Mouse (Mus musculus) regulatory T cell (primary cell): Measurements from ENCODE around the gene Gm21885.

Source experiments
- in situ Hi-C: fragments of 300-600 bp; cut with MboI, MseI; formaldehyde crosslinking; loops from one replicate; pipeline ENCODE4 v1.15.1; 2025; ENCODE audit warnings: high pct_unique_total_duplicates

Gene Gm21885

DNA sequence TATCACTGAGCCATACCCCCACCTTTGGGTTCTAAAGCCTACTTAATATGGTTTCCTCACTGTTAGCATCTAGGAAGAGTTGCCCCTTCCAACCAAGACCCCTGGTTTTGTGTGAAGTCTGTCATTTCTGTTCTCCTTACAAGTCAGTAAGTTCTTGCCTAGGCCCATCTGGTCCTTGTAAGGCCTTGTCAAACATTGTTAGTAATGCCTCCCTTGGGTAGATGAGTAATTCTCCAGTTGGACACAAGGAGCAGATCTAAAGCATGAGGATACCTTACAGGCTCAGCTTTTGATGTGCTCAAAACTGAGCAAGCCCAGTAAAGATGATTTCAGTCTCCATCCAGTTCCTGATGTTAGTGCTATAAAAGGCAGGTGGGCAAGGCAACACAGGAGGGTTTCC lies 12.9 kb upstream of the Gm21885 start:
- in situ Hi-C loops = no loop called here

DNA sequence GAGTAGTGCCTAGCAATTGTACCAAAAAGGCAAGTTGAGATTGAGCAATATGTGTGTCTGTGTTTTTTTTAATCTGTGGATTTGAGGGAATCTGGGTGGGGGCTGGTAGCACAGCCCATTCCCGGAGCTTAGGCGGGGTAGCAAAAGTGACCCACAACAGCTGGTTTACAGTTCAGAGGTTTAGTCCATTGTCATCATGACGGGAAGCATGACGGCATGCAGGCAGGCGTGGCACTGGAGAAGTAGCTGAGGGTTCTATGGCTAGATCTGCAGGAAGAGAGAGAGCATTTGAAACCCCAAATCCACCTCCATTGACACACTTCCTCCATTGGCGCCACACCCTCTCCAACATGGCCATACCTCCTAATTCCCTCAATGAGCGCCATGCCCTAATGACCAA lies 11.8 kb upstream of the Gm21885 start:
- in situ Hi-C loops = loop anchor here (5.0 kb wide), 1 partner anchor 133 kb away; no protein-coding TSS in a partner anchor

DNA sequence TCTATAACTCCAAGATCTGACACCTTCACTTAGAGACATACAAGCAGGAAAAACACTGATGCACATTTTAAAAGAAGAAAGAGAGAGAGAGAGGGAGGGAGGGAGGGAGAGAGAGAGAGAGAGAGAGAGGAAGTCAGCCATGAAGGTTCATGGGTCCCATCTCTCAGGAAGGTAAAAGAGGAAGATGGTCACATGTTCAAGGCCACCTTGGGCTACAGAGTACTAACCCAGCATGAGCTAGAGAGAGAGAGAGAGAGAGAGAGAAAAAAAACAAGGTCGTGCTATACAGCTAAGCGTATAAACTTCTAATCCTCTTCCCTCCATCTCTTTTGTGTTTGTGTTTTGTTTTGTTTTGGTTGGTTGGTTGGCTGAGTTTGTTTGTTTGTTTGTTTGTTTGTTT lies 10.7 kb upstream of the Gm21885 start:
- in situ Hi-C loops = loop anchor here (5.0 kb wide), 1 partner anchor 134 kb away; no protein-coding TSS in a partner anchor

DNA sequence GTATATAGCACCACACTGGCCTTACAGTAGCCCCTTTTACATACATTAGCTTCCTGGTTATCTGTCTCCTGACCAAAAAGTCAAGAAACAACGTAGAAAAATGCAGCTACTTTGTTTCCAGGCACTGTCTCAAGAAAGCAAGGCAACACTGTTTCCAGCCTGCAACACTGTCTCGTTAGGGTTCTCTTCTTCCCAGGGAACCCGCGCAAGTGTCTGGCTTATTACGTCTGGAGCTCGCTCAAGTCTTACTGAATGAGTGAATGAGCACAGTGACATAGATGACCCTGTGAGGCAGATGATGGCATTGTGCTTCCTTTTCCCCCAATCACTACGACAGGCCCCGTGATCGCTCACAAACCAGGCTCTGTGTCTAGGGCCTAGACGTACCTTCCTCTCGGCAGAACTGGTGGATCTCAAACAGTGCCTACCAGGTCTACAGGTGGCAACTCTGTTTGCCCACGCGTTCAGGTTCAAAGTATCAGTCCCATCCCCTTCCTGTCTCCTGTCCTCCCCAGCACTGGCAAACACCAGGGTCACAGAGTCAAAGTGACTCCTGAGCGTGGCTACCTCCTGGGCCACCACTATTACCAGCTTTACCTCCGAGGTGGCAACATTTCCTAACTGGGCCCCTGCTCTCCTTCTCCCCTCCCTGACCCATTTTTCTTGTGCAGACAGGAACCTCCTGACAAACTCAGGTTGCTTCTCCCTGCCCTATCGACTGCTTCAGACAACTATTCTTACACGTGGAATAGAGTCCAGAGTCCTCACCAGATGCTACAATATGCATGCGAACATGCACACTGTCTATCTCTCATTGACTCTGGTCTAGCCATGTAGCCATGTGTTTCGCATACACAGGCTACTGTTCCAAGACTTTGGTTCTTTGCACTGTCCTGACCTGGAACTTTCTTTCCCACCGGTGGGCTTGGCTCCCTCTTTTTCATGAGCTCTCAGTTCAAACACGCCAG lies 8.4 kb upstream of the Gm21885 start:
- in situ Hi-C loops = loop anchor here (5.0 kb wide), 1 partner anchor 136 kb away; no protein-coding TSS in a partner anchor

DNA sequence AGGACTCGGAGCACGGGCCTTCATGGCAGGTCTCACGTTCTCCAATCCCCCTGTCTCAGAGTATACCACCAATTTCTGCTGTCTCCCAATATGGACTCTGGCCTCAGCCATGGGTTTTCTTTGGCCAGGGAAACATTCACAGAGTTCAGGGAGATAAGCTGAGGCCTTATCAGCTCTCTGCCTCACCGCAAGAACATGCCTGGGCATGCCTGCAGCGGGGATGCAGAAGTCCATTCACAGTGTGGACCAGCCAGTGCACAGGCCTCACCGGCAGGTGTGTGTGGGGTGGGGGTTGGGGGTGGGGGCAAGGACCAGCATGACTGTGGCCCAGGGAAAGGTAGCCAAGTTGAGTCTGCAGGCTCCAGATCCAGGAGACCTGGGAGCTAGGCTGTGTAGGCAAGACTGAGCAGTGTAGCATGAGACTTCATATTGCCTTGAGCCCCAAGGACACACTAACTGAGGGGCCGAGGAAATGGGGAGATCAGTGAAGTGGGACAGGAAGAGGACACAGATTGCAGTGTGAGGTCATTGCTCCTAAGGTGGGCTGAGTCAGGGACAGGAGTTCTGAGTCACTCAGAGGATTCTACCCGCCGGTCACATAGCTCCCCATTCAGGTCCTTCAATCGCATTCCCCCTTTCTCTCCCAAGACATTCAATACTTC lies 7.3 kb upstream of the Gm21885 start:
- in situ Hi-C loops = loop anchor here (5.0 kb wide), 1 partner anchor 137 kb away; no protein-coding TSS in a partner anchor

DNA sequence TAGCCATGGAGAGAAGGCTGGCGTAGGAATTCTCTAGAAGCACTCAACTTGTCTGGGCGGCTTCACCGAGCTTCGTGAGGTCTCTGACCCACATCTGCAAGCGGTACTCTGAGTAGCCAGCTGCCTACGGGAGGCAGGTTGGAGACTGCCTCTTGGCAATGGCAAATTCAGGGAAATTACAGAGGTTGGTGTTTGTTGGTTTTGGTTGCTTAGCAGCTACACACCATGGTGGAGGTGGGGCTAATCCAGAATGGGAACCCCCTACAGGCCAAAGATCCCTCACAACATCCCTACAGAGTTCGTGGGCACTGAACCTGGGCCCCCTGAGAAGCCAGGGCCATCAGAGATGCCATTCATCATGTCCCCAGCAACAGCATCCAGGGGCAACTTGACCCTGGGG lies 6.4 kb upstream of the Gm21885 start:
- in situ Hi-C loops = no loop called here

DNA sequence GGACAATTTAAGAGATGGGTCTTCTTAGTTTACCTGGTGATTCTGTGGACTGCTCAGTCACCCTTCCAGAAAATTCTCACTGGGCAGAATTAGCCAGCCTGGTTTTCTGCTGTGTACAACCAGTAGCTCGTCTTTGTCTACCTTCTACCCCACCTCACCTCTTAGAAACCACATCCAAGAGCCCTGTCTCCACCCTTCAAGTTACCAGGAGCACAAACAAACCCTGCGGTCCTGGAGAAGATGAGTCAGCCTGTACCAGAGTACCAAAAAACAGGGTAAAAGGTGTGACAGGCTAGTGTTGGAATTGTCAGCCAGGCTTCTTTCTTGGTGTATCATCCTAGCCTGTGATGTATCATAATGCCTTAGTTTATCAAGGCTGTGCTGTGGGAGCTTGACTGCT lies 6.0 kb upstream of the Gm21885 start:
- in situ Hi-C loops = no loop called here

DNA sequence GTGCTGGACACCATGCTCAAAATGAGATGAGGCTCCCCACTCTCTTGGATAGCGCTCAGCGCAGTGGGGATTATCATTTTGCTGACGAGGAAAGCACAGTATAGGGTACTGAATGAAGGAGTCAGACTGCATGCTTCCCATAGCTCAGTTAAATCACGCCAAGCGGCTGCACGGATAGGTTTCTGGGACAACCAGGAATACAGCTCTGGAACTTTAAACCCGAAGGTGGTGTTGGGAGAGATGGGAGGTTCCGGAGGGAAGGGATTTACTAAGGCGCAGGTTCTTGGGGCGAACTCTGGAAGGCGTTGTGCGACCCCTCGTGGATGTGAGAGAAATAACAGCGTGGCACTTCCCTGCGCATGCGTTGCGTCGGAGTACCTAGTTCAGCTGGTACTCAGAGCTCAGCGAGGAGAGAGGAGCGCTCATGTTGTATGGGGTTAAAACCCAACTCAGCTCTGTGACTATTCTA lies 4.8 kb upstream of the Gm21885 start:
- in situ Hi-C loops = no loop called here

DNA sequence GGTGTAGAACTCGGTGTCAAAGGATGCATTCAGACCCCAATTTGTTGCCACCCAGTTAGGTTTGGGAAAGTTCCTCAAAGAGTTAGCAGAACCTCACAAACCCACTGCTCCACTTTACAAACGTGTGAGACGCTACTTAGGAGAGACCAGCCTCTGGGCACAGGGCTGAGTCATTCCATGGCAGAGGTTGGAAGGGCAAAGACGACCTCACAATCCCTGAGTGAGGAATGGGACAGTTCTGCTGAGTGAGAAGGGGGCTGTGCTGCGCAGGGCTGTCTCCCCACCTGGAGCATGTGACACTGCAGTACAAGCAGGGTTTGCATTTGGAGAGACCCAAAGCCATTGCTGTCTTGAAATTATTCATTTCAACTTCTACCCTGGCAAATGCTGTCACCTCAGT lies 618 bp downstream of the Gm21885 start:
- in situ Hi-C loops = no loop called here

DNA sequence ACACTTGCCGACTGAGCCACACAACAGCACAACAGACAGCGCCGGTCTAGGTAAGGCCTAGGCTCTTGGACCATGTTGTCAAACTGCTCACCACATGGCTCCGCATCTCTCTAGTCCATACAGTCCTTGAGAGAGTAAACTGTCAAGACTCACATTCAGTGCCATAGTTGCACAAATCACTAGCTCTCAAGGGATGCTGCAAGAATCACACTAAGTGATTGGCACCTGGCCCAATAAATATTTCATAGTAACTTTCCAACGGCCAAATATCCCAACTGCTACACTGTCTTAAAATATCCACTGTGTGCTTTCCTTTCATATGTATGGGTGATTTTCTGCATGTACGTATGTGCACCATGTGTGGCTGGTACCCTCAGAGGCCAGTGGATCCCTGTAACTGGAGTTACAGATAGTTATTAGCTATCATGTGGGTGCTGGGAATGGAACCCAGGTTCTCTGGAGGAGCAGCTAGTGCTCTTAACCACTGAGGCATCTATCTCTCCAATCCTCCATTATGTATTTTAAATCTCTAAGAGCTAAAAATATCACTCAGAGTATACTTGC lies 1.9 kb downstream of the Gm21885 start:
- in situ Hi-C loops = no loop called here

DNA sequence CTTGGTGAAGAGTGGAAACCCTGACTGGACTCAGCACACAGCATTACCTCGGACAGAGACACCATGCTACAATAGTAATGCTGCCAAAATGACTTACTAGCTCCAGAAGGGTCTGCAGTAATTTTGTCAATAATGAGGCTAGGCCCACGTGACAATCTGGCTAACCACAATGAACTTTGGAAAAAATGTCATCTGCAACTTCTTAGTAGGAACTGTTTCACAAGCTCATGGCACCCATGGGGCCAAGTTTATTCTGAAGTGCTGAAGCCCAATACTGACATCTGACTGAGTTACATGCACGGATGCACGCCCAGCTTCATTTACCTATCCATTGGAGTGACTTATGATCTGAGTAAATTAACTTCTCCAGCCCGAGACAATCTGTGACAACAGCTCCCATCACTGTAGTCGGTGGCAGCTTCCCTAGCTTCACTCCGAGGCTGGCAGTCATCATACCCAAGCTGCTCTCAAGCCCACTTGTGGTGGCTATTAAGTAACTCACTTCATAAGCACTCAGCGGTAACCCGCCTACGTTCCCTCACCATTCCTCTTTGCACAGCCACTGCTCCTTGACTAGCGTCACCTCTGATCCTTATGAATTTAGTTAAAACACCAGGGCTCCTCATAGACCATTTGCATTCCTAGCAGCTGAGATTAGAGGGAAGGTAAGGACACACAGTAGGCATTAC lies 4.4 kb downstream of the Gm21885 start:
- in situ Hi-C loops = no loop called here

DNA sequence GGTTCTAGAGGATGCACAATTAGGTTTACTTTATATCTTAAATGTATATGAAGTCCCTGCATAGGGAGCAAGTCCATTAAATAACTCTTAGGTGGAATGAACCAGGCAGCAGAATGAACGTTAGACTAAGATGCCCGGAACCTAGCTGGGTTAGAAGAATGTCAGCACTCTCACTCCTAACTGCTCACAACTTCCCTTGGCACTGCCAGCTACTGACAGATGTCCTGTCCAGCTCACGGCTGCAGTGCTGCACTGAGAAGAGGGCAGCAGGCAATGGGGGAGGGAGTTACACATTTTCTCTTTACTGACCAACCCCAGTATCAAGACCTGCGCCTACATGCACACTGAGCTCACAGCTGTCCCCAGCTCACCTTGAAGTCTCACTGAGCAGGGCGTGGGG lies 5.4 kb downstream of the Gm21885 start:
- in situ Hi-C loops = no loop called here

DNA sequence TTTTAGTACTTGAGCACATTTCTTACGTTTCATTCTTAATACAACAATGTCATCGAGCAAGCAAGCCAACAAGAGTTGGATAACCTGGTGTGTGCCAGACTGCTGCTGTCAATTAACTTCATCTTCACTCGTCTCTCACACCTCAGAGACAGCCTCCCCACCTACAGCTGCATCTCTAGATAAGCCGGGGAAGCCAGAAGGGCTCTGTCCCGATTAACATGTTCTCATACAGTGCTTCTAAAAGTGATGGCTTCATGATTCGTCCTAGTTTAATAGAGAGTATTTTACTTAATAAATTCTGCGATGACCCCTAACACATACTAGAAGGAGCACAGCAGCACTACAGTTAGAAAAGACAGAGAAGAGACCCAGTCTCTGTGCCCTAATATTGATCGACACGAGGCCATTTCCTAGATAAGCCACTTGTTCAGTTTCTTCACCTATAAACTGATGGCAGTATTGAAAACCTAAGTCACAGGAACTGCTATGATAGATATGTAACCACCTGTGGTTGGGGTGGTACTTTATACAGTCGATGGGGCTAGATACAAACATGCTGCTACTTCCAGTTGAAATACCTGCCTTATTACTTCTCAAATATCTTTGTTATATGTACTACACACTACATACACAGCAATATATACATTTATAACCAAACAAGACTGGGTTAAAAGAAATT lies 8.5 kb downstream of the Gm21885 start:
- in situ Hi-C loops = no loop called here

DNA sequence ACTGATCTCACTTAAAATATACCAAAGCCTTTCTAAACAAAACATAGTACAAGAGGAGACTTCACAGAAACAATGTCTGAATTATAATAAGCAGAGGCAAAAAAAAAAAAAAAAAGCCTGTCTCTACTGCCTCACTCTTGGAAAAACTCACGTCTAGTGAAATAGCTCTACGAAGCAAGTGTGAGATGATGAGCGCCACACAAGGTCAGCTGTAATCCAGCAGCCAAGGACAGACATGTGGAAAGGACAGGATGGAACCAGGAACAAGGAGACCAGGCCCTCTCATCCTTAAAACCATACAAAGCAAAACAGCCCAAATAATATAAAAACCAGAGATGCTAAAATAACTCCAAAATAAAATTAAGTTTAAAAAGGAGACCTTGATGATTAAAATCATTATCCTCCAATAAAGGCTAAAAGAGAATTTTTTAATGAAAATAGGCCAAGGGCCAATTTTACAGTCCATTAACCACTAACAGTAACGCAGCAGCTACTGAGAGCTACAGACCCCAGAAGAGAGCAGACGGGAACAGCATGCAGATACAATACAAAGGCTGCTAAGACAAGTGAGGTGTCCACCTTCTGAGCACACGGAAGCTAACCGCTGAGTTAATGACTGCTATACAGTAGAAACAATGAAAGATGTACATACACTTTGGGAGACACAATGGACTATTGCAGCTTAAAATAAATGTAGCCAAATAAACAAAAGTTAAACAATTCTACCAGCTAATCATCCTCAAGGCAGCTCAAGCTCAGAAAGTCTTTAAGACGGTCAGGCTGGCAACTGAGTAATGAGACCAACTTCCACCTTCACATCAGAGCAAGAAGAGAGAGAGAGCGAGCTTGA lies 13.5 kb downstream of the Gm21885 start:
- in situ Hi-C loops = no loop called here

DNA sequence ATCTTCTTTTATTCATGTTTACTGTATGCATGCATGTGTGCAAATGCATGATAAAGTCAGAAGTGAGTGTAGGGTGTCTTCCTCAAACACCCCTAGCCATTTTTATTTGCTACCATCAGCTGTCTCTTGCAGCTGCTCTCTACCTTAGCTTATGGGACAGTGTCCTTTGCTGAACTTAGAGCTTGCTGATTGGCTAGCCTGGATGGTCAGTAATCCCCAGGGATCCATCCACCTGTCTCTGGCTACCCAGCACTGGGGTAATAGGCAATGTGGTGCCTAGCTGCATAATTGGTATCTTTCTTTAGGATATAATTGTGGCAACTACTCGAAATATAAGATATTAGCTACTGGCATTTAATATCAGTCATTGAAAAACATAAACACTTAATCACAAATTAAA lies 31.1 kb downstream of the Gm21885 start:
- in situ Hi-C loops = loop anchor here (10.0 kb wide), 1 partner anchor 348 kb away; the partner anchor contains the start of genes Gm20390 and Nme1

DNA sequence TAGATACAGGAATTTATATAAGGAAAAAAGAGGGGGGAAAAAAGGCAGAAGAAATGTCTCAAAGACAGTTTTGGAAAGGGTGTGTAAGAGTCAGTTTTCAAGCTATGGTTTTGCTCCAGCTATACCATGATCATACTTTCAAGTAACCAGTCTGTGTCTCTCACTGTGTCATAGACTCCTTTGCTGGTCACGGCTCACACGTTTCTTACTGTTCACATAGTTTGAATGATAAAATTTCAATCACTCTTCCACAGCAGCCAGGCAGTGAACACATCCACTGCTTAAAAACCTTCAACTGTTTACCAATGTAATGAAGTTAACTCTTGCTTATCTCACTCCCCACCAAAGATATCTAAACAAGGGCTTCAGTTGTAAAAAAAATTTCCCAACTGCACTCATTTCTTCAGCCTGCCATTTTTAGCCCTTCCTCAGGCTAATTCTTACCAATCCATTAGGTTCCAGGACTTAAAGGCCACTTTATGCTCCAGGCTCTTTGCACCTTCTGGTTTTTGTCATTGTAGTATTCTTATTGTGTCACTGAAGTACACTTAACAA lies 32.5 kb downstream of the Gm21885 start:
- in situ Hi-C loops = loop anchor here (10.0 kb wide), 1 partner anchor 349 kb away; the partner anchor contains the start of genes Gm20390 and Nme1

DNA sequence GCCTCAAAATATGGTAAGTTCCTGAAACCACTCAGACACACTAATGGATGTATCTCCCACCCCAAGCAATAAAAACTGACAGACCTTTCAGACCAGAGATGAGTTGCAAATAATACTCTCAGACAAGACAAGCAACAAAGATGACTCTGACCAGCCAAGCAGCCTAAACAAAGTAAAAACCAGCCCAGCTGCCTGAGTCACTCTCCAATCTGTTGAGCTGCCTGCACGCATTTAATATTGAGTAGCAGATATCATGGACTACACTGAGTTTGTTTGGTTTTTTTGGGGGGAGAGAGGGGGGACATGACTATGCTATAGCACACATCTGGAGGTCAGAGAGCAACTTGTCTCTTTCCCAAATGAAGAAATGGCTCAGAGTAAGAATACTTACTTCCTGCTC lies 33.6 kb downstream of the Gm21885 start:
- in situ Hi-C loops = loop anchor here (10.0 kb wide), 1 partner anchor 351 kb away; the partner anchor contains the start of genes Gm20390 and Nme1

DNA sequence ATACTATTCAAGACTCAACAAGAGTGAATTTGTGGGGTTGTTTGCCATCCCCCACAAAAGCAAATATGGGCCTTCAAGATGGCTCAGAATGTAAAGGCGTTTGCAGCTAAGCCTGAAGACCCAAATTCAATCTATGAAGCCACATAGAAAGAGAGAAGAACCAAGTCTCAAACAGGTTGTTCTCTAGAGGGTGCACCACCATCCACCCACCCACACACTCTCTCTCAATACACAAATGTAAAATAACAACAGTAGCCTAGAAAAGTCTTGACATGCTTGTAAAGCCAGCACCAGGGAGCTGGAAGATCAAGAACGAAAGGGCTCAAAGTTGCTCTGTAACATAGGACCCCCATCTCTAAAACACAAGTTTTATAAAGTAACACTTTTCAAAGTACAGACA lies 34.9 kb downstream of the Gm21885 start:
- in situ Hi-C loops = loop anchor here (10.0 kb wide), 1 partner anchor 352 kb away; the partner anchor contains the start of genes Gm20390 and Nme1

DNA sequence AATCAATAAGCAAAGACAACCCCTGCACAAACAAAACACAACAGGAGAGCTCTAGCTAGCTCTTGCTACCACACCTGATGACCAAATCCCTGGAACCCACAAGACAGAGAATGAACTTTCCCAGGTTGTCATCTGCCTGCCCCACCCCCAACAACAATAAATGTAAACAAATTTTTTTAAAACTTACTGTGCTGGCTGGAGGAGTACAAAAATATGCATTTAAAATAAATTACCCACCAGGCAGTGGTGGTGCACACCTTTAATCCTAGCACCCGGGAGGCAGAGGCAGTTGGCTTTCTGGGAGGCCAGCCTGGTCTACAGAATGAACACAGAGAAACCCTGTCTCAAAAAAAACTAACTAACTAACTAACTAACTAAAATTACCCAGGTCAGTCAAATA lies 35.3 kb downstream of the Gm21885 start:
- in situ Hi-C loops = loop anchor here (10.0 kb wide), 1 partner anchor 352 kb away; the partner anchor contains the start of genes Gm20390 and Nme1
